Mouse (Mus musculus) frontal cortex, adult (tissue): ENCODE measurements at regions not wholly inside any gene's neighbourhood (a gene's known extent, or its start where the extent isn't known, plus 50 kb on each side); places are given as distances from the start of the nearest gene placed in this dataset.

Experiments
- ATAC-seq: cut with Nextera tagmentation; 2 replicates; pipeline ENCODE4 v1.9.2; 2017; ENCODE audit warnings: mild to moderate bottlenecking, moderate library complexity, mixed read lengths; ENCODE audit not compliant: low TSS enrichment

DNA sequence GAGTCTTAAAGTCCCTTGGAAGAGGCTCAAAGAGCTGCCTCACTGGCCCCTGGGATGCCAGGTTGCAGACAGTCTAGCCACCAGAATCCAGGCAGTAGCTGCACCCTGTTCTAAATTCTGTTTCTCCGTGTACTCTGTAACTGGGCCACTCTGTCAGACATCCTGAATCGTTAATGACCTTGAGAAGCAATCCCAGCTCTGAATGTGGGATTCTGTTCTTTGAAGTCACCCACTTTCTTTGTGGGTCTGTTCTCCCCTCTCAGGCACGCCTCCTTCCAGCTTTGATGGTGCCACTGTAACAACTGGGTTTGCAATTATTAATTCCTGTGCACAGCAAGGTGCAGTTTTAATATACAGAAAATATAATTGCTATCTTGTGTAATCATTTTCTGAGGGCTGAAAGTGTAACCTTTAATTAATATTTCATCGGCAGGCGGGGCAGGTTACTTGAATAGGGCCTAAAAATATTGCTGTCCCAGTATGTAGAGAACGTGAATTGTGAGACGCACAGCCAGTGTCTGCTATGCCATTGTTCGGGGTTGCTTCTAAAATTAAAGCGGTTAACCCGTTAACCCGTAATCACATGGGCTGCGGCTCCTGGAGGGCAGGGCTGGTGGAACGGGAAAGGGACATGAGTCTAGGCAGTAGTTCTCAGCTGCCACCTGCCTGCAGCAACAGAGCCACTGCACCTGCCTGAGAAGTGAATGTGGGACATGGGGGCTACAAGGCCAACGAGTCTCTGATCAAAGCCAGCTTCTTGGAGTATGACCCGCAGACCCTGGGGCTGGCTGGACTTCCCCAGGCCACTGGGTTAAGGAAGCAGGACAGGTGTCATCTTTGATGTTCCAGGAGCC lies 64.3 kb upstream of the Id2 start:
- ATAC-seq: no peak; the same call in 1 of the 2 replicates

DNA sequence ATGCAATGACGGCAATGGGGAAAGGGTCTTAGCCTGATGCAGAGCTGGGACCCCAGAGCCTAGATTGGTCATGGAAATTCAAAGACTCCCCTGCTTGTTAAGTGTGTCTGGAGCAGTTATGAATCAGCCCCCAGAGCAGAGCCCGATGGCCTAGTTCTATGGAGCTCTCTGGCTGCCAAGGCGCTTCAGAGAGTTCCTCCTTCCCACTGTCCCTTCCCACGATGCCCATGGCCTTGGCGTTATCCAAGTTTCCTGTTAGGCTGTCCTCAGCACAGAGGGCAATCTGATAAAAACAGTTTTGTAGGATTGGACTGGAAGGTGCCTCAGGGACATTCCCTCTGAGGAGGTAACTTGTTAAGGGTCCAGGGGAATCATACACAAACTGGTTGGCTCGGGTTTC lies 62.2 kb upstream of the Id2 start:
- no peak for ATAC-seq

DNA sequence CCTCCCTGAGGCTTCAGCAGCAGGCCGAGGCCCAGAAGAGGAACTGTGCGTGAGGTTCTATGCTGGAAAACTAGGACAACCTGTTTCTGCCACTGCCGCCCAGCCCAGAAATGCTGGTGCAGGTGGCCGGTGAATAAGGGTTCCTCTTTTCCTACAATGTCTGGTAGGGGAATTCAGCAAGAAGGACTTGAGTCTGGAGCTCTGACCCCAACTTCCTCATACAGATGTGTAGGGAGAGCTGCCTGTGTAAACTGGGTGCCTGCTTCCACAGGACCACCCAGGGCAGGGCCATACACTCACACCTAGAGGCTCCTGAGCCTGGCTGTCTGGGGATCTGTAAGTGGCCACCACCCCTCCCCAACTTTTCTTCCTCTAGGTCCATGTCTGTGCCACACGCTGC lies 60.3 kb upstream of the Id2 start:
- no peak for ATAC-seq

DNA sequence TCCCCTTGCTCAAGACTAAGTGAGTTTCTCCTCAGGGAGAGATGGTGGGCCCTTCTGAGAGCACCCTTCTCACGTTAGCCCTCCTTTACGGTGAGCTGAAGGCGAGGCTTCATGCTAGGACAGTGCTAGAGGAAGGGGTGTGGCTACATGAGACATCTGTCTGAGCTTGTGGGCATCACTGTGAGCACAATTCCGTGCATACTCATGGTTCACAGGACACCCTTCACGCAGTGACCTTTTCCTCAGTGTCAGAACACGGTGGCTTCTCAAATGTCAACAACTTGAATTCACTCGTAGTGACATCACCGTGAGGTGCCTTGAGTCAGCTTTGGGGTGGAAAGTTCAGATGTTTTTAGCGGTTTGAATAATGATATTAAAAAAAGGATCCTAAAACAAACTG lies 58.5 kb upstream of the Id2 start:
- no peak for ATAC-seq

DNA sequence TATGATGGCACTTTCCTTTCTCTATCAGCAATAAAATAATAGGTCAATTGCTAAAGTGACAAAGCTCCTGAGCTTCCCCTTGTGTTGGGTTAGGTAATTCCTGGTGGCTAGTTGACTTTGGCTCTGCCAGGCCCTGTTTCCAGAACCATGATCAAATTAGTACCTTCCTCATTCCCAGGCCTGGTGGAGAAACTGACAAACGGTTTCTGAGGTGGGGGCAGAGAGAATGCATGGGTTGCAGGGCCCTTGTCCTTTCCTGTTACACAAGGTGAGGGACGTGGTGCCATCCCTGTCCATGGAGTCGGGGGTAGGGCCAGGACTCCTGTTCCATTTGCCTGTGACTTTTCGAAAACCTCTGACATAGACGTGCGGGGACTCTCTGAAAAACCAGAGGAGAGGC lies 51.2 kb upstream of the Id2 start:
- ATAC-seq: no peak
